In the genomic region with DNA sequence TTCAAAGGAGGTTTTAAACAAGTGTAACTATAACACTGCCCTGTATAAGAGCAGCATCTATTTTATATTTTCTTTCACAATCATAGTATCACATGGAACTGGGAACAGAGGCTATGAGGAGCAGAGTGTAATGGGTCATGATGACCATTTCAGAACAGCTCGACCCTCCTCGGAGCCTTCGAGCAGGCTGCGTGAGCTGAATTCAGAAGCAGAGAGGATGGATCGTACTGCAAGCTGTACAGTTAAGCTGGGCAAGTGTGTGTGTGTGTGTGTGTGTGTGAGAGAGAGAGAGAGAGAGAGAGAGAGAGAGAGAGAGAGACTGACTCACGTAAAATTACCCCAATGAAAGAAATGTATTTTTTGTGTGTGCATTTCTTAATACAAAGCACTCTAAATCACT, we compare ENCODE assay signal across 13 mouse cellular contexts.
"Had no signal": no experiment of that assay in that cellular context is flagged by ENCODE, and none has a peak within 500 bp of the region (broad histone marks: within the 10 kb centered on the region; RNA-seq: fewer than 3 reads in every experiment).

No protein-coding gene starts in this region.

- ATAC-seq: lung, postnatal 0 days had no signal

- H3K27ac ChIP-seq: left cerebral cortex, adult 2 months; limb, embryonic 10.5 days; liver, embryonic 15.5 days; stomach, embryonic 15.5 days had no signal

- H3K9ac ChIP-seq: liver, embryonic 15.5 days; stomach, embryonic 15.5 days had no signal

- DNase-seq: kidney, adult 11 months; kidney, adult 9 months; kidney, postnatal 10 days; lung, adult 2 months; lung, postnatal 36 days; thymus, adult 2 months; thymus, postnatal 25 days had no signal

- H3K4me3 ChIP-seq: left cerebral cortex, adult 2 months; limb, embryonic 10.5 days; liver, embryonic 15.5 days; stomach, embryonic 15.5 days had no signal

- H3K4me2 ChIP-seq: liver, embryonic 11.5 days; liver, embryonic 15.5 days; stomach, embryonic 15.5 days had no signal

- H3K4me1 ChIP-seq: limb, embryonic 10.5 days; liver, embryonic 15.5 days; stomach, embryonic 15.5 days had no signal

- H3K27me3 ChIP-seq: liver, embryonic 15.5 days; stomach, embryonic 15.5 days had no signal

- H3K9me3 ChIP-seq: limb, embryonic 10.5 days; liver, embryonic 15.5 days; stomach, embryonic 15.5 days had no signal

- H3K36me3 ChIP-seq: limb, embryonic 10.5 days; liver, embryonic 15.5 days; stomach, embryonic 15.5 days had no signal
